Mouse (Mus musculus) embryo, embryonic 10 days (tissue): Measurements from ENCODE around the gene Wdr18.
"Not testable (repeated sequence)": the region's sequence is repeated elsewhere in the genome, so short reads cannot be mapped to it uniquely, and the experiment has no call there.

Experiments used
- DNase-seq: peaks from one replicate; pipeline ENCODE4 v3.0.0-alpha.2; 2015; ENCODE audit warnings: low spot score

Gene Wdr18

DNA sequence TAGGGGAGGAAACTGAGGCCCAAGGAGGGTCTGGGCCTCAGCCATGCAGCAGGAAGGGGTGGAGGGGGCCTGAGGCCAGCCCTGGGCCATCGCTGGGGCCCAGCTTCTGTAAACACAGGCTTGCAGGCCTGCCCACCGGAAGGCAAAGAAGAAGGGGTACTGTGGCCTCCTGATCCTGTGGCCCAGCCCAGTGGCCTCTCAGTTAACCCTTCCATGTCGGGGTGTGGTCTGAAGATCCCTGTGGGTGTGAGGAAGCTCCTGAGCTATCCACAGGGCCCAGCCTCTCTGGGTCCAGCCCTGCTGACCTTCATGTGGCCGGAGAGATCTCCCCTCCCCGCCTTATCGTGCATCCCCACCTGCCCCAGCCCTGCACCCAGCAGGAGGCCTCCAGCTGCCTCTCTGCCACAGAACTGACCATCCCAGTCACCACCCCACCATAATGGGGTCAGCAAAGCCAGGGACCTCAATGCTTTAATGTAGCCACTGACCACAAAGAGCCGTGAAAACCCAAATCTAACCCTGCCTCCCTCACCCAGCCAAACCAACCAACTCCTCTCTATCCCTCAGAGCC lies 13.1 kb upstream of the Wdr18 start:
- peak; percentile 82 for DNase-seq

DNA sequence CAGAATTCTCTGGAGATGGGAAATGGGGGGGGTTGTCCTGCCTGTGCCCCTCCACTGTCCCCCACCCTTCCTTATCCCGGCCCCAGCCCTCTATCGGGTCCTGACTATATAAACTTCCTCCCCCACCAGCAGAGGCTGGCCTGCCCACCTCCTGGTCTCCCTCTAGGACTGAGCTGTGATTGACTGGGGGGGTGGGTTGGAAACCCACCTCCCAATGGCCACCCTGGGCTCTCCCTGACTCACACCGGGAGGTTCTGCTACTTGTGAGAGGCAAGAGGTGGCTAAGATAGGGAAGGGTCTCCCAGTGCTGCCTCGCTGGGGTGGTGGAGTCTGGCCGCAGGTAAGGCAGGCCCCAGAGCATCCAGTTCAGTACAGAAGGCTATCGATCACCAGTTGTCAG lies 12.4 kb upstream of the Wdr18 start:
- DNase-seq: no peak

DNA sequence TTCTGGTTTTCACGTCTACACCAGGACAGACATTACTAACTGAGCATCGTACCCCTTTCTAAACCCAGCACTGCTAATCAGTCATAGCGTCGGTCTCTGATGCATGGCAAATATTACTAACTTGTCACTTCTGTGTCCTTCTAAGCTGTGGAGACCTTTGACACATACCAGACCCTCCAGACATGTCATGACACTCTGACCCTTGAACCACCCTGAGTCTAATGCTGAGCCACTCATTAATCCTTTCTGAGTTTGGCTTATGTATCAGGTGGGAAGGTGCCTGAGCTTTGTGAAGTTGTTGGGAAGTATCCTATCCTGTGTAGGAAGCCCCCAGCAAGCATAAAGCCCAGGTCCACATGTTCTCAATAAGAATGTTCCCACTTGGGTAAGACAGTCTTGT lies 10.1 kb upstream of the Wdr18 start:
- DNase-seq: no peak

DNA sequence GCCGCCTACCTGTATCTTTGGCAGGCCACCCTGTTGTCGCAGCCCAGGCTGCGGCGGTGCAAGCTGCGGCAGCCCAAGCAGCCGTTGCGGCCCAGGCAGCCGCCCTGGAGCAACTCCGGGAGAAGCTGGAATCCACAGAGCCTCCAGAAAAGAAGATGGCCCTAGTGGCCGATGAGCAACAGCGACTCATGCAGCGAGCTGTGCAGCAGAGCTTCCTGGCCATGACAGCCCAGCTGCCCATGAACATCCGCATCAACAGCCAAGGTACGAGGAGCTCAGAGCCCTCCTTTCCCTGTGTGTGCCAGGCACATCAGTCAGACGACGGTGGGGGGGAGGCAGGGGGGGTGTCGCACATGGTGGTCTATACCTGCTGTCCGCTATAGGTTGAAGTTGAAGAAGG lies 9.3 kb upstream of the Wdr18 start:
- DNase-seq: no peak

DNA sequence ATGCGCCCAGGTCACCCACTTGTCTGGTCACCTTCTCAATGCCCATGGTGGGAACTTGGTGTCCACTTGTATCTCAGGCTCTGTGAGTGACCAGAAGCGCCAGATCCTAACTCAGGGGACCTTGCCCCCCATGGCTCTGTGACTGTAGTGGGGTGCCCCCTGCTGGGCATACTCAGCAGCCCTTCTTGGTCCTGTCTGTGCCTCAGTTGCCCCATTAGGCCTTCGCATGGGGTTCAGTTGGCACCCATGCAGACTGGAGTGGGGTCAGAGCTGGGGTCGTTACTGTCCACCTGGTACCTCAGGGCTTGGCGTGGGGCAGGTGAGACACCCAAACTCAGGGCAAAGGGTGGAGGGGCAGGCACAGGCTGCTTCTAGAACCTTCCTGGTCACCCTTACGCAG lies 6.0 kb upstream of the Wdr18 start:
- DNase-seq: peak; percentile 49

DNA sequence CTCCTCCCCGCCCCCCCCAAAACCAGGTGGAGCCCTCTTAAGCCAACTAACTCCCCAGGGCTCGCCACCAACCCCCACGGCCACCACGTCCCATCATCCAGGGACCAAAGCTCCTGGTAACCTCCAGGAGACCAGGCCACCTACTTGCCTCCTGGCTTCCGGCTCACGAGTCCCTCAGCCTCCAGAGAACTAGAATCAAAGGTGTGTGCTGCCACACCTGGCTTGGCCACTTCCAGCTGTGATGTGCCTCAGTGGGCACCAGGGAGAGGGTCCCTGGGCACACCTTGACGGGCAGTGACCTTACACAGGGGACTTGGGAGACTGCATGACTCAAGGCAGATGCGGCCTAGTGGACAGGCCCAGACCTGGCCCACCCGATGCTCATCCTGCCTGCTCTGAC lies 4.3 kb upstream of the Wdr18 start:
- no peak for DNase-seq

DNA sequence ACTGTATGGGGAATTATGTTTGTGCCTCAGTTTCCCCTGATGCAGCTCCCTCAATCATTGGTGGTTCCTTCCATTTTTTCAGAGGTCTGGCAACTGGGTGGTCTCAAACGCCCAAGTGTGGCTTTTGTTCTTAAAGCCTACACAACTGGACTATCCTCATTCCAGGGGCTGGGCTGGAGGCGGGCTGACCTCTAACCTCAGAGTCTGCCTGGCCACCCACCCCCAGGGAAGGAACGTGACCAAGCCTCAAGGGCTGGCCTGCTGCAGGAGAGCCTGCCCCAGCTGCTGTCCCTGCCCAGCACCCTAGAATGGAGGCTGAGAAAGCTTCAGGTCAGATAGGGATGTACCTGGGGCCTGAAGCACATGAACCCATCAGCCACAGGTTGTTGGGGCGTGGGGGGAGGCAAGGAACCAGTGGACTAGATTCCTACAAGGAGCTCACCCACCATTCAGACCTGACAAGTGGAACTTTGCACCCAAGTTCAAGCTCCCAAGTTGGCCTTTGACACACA lies 3.3 kb upstream of the Wdr18 start:
- peak; percentile 71 for DNase-seq

DNA sequence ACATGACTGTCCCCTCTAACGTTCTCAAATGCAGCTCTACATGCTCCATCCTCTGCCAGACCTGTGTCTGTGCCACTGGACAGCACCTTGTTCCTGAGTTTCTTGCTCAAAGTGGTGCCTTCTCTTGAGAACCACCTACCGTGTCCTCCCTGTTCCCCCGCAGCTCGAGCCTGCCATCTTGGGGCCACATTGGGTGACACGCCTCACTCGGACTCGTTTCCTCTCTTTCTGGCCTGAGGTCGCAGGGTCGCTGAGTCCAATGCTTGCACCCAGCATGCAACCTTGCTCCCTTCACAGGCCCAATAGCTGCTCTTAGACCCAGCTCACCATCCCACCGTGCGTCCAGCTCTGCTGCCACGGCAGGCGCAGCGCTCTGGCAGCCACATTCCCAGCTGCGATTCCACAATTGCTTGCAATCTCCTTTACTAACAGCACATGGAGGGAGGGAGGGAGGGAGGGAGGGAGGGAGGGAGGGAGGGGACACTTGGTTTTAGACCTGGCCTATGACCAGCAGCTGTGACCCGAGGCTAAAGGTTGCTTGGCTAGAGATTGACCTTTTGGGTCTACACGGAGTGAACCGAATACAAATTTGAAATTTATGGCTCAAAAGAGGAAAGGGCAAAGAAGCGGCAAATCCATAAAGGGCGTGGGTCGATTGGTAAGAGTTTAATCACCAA lies 1.7 kb upstream of the Wdr18 start:
- DNase-seq: peak; percentile 95

DNA sequence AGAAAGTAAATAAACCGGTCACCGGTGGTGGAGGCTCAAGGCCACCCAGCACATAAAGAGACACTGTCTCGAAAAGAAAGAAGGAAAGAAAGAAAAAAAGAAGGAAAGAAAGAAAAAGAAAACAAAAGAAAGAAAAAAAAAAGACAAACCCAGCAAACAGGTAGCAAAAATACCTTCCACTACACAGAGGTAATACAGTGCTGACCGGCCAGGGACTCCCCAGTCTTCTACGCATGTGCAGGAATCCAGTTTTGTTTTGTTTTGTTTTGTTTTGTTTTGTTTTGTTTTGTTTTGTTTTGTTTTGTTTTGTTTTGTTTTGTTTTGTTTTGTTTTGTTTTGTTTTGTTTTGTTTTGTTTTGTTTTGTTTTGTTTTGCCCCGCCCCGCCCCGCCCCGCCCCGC lies 540 bp upstream of the Wdr18 start:
- DNase-seq: not testable (repeated sequence)

DNA sequence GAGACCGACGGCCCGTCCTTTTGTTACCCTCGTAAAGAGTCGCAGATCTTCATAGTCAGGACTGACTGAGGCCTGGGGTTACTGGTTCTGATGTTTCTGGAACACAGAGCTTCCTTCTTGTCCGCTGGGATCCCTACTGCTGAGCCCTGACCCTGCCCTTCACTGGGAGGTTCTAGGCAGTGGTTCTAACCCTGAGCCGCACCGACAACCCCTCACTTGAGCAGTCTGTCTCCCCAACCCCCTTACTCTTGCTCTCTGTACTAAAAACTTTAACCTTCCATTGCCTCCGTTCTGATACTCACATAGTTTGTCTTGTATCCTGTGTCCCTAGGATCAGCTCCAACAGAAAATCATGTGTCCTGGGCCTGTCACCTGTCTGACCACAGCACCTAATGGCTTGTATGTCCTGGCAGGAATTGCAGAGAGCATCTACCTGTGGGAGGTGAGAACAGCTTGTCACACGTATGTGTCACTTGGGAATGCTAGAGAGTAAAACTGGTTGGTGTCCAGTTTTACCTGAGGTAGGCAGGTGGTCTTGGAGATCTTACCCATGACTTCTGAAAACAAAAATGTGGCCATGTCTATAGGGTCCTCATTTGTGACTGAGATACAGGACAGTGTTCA lies 831 bp downstream of the Wdr18 start:
- DNase-seq: no peak

DNA sequence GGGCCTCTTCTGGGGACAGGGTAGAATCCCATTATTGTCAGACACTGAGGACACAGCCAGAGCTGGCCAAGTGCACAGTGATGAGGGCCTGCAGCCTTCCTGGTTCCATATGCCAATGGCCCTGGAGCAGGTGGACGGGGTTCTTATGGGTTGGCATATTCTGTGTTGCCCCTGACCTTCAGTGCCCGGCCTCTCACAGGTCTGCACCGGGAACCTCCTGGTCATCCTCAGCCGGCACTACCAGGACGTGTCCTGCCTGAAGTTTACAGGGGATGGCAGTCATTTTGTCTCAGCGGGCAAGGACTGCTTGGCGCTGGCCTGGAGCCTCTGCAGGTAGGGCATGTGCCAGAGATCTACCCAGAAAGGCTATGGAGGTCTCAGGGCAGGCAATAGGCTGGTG lies 4.8 kb downstream of the Wdr18 start:
- DNase-seq: no peak

DNA sequence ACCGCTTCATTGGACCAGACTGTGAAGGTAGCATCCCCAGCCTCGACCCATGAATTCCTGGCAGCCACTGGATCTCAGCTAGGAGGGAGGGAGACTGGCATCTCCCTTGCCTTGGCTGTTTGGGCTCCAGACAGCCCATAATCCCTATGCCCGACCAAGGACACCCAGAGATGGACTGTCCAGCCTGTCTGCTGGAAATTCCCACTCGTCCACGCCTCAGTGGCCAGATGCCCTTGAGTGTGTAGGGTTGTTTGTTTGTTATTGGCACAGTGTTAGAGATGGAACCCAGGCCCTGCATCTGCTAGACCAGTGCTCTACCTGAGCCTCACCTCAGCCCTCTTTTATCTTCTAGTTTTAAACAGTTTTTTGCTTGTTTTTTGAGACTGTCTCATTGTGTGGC lies 5.4 kb downstream of the Wdr18 start:
- no peak for DNase-seq

DNA sequence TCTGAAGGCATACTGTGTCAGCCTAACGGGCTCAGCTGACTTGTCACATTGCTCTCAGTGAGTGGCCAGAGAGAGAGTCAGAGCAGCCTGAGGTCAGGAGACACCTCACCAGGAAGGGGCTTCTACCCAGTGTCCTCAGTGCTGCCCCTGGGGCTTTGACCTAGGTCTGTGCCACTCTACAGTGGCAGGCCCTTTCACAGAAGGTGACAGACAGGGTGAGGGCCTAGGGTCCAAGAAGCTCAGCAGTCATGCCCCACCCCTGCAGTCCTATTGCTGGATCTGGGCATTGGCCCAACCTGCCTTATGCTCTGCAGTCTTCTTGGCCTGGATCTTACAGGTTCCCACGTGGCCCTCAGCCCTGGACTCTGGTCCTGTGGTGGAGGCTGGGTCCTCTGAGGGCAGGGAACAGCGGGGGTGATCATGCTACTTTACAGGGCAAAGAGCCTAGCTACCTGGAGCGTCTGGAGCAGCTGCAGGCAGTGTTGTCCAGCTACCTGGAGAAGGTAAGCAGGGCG lies 7.0 kb downstream of the Wdr18 start:
- no peak for DNase-seq

DNA sequence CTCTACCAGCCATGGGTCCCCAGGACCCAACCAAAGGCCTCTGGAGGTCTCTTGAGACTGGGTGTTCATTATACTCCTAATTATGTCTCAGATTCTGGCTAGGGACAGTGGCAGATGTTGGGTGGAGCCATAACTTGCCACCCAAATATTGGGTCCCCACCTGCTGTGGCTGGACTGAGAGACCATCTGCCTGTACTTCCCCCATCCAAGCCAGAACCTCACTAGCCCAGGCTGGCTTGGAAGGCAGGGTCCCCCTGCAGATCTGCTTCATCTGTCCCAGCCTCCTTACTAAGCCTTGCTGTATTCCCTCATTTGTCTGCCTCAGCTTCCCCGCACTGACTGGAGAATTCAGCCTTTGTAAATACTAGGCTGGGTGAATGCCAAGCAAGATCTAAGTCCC lies 8.2 kb downstream of the Wdr18 start:
- DNase-seq: no peak

DNA sequence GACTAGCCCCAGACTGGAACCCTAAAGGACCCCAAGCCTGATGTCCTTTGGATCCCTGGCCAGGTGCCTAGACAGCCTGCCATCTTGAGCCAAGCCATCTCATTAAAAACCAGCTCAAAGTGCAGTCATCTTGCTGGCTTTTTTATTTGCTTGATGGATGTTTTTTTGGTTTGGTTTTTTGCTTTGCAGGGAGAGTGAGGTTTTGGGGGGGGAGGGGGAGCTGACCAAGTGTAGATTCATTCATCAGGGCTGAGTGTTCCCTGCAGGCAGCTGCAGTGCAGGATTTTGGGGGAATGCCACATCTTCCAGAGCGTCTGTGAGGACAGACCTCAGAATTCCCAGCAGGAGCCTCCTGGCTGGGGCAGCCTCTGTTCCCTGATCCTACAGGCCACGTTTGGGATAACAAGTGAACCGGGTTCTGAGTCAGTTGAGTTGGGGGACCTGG lies 9.2 kb downstream of the Wdr18 start:
- DNase-seq: no peak

DNA sequence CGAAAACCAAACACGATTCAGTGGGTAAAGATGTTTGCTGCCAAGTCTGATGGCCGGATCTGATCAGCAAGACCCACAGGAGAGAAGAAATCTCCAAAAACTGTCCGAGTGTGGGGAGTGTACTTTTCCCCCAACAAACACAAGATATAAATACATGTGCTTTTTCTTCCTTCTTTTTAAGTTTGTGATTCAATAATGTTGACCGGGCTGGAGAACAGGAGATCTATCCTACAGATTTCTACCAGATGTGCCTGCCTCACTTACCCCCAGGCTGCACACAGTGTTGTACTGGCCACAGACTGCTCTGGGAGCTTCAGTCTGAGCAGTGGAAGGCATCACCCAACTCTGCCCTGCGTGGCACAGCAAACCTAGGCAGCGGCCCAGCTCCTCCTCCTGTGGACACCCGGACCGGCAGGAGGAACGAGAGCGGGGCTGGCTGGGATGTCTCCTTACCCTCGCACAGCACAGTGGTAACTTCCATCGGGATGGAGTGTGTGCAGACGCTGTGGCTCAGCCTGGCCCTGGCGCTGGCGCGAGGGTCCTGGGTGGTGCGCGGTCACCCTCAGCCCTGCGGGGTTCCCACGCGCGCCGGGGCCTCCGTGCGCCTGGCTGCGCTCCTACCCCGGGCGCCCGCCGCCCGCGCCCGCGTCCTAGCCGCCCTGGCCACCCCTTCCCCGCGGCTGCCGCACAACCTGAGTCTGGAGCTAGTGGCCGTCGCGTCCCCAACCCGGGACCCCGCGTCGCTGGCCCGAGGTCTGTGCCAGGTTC lies 10.6 kb downstream of the Wdr18 start, which contains the start of gene Grin3b:
Grin3b (plus strand) TSS at position 301 of the 768 bp plus-strand sequence.
- peak; percentile 39 for DNase-seq

DNA sequence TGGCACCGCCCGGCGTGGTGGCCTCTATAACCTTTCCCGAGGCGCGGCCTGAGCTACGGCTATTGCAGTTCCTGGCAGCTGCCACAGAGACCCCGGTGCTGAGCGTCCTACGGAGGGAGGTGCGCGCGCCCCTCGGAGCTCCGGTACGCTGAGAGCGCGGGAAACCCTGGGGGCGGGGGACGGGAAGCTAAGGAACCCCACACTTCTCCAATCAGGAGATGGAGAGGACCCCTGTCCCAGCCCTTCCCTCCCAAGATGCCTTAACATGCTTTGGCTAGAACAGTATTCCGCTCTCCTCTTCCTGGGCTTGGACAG lies 11.2 kb downstream of the Wdr18 start:
- peak; percentile 42 for DNase-seq

DNA sequence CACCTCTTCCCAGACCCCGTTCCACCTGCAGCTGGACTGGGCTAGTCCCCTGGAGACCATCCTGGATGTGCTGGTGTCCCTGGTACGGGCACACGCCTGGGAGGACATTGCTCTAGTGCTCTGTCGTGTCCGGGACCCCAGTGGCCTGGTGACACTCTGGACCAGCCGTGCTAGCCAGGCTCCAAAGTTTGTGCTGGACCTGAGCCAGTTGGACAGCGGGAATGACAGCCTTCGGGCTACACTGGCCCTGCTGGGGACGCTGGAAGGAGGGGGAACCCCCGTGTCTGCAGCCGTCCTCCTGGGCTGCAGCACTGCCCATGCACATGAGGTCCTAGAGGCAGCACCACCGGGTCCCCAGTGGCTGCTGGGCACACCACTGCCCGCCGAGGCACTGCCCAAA lies 12.9 kb downstream of the Wdr18 start:
- DNase-seq: no peak

DNA sequence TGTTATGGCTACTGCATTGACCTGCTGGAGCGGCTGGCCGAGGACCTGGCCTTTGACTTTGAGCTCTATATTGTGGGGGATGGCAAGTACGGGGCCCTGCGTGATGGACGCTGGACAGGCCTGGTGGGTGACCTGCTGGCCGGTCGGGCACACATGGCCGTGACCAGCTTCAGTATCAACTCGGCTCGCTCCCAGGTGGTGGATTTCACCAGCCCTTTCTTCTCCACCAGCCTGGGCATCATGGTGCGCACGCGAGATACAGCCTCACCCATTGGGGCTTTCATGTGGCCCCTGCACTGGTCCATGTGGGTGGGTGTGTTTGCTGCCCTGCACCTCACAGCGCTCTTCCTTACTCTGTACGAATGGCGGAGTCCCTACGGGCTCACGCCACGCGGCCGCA lies 14.1 kb downstream of the Wdr18 start:
- no peak for DNase-seq

DNA sequence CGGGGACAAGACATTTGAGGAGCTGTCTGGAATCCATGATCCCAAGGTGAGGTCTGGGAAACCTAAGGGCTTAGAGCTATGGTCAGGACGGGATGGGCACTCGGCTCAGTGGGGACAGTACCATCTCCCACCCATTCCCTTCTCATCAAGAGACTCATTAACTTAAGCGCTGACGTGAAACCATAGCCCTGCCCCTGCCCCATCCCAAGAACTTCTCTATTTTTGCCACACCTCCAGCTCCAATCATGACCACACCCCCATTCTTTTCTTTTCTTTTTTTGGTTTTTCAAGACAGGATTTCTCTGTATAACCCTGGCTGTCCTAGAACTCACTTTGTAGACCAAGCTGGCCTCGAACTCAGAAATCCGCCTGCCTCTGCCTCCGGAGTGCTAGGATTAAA lies 14.7 kb downstream of the Wdr18 start:
- DNase-seq: no peak

DNA sequence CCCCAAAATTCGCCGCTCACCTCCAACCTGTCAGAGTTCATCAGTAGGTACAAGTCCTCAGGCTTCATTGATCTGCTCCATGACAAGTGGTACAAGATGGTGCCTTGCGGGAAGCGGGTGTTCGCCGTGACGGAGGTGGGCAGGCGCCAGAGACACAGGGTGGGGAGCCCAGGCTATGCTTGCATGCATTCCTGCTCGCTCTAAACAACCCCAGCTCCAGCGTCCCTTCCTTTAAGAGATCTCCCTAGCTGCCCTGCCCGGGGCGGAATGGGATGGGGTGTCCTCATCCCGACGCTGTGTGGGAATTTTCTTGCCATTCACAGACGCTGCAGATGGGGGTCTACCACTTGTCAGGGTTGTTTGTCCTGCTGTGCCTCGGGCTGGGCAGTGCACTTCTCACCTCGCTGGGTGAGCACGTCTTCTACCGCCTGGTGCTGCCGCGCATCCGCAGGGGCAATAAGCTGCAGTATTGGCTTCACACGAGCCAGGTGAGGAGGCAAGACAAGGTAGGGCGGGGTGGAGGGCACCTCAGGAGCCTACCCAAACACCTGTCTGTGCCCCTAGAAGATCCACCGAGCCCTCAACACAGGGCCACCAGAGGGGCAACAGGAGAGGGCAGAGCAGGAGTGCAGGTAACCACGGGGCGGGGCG lies 16.2 kb downstream of the Wdr18 start:
- DNase-seq: no peak

DNA sequence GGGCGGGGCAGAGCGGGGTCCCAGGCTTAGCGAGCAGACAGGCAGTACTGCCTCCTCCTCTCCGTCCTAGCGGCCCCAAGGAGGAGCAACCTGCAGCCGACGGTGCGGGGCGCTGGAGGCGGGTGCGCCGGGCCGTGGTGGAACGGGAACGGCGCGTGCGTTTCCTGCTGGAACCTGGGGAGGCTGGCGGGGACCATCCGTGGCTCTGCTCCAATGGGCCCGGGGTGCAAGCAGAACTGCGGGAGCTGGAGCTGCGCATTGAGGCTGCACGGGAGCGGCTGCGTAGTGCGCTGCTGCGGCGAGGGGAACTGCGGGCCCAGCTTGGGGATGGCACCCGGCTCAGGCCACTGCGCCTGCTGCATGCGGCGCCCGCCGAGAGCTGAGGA lies 16.8 kb downstream of the Wdr18 start:
- no peak for DNase-seq
